ENCODE assay signal across 9 mouse cellular contexts in the genomic region with DNA sequence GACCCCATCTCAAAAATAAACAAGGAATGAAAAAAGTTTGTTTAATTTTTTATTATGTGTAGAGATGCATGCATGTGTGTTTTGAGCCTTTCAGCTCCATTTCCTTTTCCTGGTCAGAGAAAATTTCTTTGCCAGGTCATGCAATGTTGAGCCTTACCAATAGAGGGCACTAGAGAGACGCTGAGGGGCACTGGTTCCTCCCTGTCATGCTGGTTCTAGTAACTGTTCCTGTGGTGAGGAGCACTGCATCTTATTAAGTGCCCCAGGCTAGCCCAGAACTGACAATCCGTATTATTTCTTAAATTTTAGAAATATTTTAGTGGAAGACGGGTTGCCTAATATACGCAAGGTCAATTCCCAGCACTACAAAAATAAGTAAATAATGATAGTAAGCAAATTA. TPM values are rescaled to one million over a fixed set of nuclear protein-coding genes. Genes with fewer than 3 reads are reported as not detected.
DNase-seq lines count a peak whose midpoint lies in the region; ATAC-seq and TF ChIP-seq lines count a peak whose summit lies in the region.
"Had no signal": no experiment of that assay in that cellular context is flagged by ENCODE, and none has a peak within 500 bp of the region (broad histone marks: within the 10 kb centered on the region; RNA-seq: fewer than 3 reads in every experiment).

No protein-coding gene starts in this region.

- no peaks in the 10 kb centered on the region for H3K9me3 ChIP-seq in ES-Bruce4 (replicated peaks; ENCODE audit: control insufficient read depth, insufficient read depth, low read length, poor library complexity, severe bottlenecking)
- H3K9me3 ChIP-seq: hindbrain, embryonic 15.5 days had no signal

- H3K4me3 ChIP-seq in ES-Bruce4 (ENCODE audit: low read depth, low read length), result no peak overlapping the region
- no peak overlapping the region for H3K4me3 ChIP-seq in liver, adult 2 months (ENCODE audit: insufficient read depth, low read depth, low read length)
- H3K4me3 ChIP-seq: hindbrain, embryonic 15.5 days had no signal

- TF ChIP-seq POLR2A in ES-Bruce4 (IDR thresholded peaks at IDR 0.05; ENCODE audit: insufficient read depth, low read length), result no peak
- no peak for TF ChIP-seq POLR2A in liver, adult 2 months (IDR thresholded peaks at IDR 0.05; ENCODE audit: extremely low read depth, insufficient read depth, low read length)

- no peak overlapping the region for H3K9ac ChIP-seq in ES-Bruce4 (ENCODE audit: low read depth, poor library complexity, severe bottlenecking)
- H3K9ac ChIP-seq in liver, adult 2 months (ENCODE audit: low read depth, low read length), result no peak overlapping the region
- H3K9ac ChIP-seq: hindbrain, embryonic 15.5 days had no signal

- no peaks in the 10 kb centered on the region for H3K4me1 ChIP-seq in ES-Bruce4 (ENCODE audit: control insufficient read depth, insufficient read depth, low read length)
- H3K4me1 ChIP-seq in liver, adult 2 months (ENCODE audit: control insufficient read depth, insufficient read depth, low read length), result no peaks in the 10 kb centered on the region
- H3K4me1 ChIP-seq: hindbrain, embryonic 15.5 days had no signal

- H3K27me3 ChIP-seq in ES-Bruce4 (ENCODE audit: control insufficient read depth, insufficient read depth, low read length, poor library complexity, severe bottlenecking), result no peaks in the 10 kb centered on the region
- H3K27me3 ChIP-seq in liver, adult 2 months (ENCODE audit: control insufficient read depth, insufficient read depth, low read length), result no peaks in the 10 kb centered on the region
- H3K27me3 ChIP-seq: hindbrain, embryonic 15.5 days had no signal

- peak; percentile 85 for ATAC-seq in frontal cortex, adult (ENCODE audit: low TSS enrichment)

- H3K79me2 ChIP-seq in liver, adult 2 months (ENCODE audit: control insufficient read depth, insufficient read depth, low read length), result no peaks in the 10 kb centered on the region

- WGBS in liver, adult 2 months, result 34% methylated on average over 4 of the region's 4 CpGs

- no peak for TF ChIP-seq EP300 in ES-Bruce4 (IDR thresholded peaks at IDR 0.05; ENCODE audit: insufficient read depth, low read depth, low read length)

- DNase-seq in B cell, adult 2 months, result peak; percentile 87 to 89
- peak; percentile 64 for DNase-seq in c-Kit-positive CD71-positive TER-119-negative erythroid progenitor cells, embryonic 14.5 days (ENCODE audit: low read depth)
- peak; percentile 89 for DNase-seq in kidney, adult 9 months
- DNase-seq in liver, adult 2 months (ENCODE audit: extremely low read depth, low read depth, low spot score), result peak; percentile 62
- DNase-seq in ovary, postnatal 14 days (ENCODE audit: low spot score), result peak; percentile 80
- peak; percentile 83 for DNase-seq in thymus, postnatal 4 days

- no peak overlapping the region for H3K27ac ChIP-seq in ES-Bruce4 (ENCODE audit: insufficient read depth, low read length)
- no peak overlapping the region for H3K27ac ChIP-seq in liver, adult 2 months (replicated peaks; ENCODE audit: insufficient read depth, low read depth, low read length)
- H3K27ac ChIP-seq: hindbrain, embryonic 15.5 days had no signal

- no peaks in the 10 kb centered on the region for H3K36me3 ChIP-seq in ES-Bruce4 (ENCODE audit: control insufficient read depth, insufficient read depth, low read length, poor library complexity, severe bottlenecking)
- H3K36me3 ChIP-seq in liver, adult 2 months (ENCODE audit: control insufficient read depth, insufficient read depth, low read length), result no peaks in the 10 kb centered on the region
- H3K36me3 ChIP-seq: hindbrain, embryonic 15.5 days had no signal

- peak; percentile 69 for TF ChIP-seq CTCF in ES-Bruce4 (IDR thresholded peaks at IDR 0.05; ENCODE audit: low read depth, low read length)
- TF ChIP-seq CTCF in liver, adult 2 months (IDR thresholded peaks at IDR 0.05; ENCODE audit: low read depth, low read length), result peak; percentile 80

RNA-seq across cellular contexts. Expression of a gene that starts 11.8 kb away (rescaled TPM):
- polyA plus RNA-seq in ES-Bruce4 (2011; ENCODE audit: insufficient read depth, insufficient read length, low read depth, missing spikeins), result 23.3 and 26.4 TPM in 2 replicates
- 6.5 and 9.0 TPM in 2 replicates for total RNA-seq in liver, adult 2 months (2014; rRNA removed)
- 3.9 and 4.1 TPM in 2 replicates for polyA plus RNA-seq in liver, adult 2 months (2012; rRNA removed)

RNA-seq across cellular contexts. Expression of a gene that starts 24.6 kb away (rescaled TPM):
- polyA plus RNA-seq in ES-Bruce4 (2011; ENCODE audit: insufficient read depth, insufficient read length, low read depth, missing spikeins), result 0.46 TPM in 1 of 2 replicates, not detected in the other
- total RNA-seq in liver, adult 2 months (2014; rRNA removed), result not detected in 2 replicates
- polyA plus RNA-seq in liver, adult 2 months (2012; rRNA removed), result not detected in 2 replicates

RNA-seq across cellular contexts. Expression of a gene that starts 51.2 kb away (rescaled TPM):
- not detected in 2 replicates for polyA plus RNA-seq in ES-Bruce4 (2011; ENCODE audit: insufficient read depth, insufficient read length, low read depth, missing spikeins)
- 0.34 and 0.37 TPM in 2 replicates for total RNA-seq in liver, adult 2 months (2014; rRNA removed)
- polyA plus RNA-seq in liver, adult 2 months (2012; rRNA removed), result 0.06 TPM in 1 of 2 replicates, not detected in the other
